Mouse (Mus musculus) ovary, adult 10 weeks (tissue): ENCODE results near the gene Olfr624. TPM values are rescaled to one million over a fixed set of nuclear protein-coding genes. Genes with fewer than 3 reads are reported as not detected.

Experiments used
- polyA plus RNA-seq: library from polyadenylated mRNA; stranded (reverse); fragments of 350-450 nt; fragmentation: Illumina TruSeq; extraction: RNeasy Lipid Tissue Mini Kit (QIAGEN cat#74804); gene quantifications from one replicate; pipeline ENCODE4 v1.2.3, GENCODE M21; 2014

Gene Olfr624
- 0.63 TPM for polyA plus RNA-seq

DNA sequence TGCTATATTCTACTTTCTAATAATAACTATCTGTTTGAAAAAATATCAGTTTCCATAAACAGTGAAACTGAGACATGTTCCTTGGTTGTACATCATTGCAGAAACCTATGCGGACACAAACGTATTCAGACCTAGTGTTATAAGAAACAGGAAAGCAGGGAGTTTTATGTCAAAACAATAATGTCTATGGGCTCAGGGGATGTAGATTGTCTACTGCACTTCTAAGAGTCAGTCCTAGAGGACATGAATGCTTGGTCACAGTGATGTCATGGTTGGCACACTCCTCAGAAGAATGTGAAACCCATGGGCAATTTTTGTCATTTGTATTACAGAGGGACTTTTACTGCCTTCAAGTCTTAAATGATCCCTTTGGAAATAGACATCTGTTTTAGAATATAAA, at the start of gene Olfr624:
Olfr624 (minus strand) TSS at position 101 of the 400 bp plus-strand sequence.

DNA sequence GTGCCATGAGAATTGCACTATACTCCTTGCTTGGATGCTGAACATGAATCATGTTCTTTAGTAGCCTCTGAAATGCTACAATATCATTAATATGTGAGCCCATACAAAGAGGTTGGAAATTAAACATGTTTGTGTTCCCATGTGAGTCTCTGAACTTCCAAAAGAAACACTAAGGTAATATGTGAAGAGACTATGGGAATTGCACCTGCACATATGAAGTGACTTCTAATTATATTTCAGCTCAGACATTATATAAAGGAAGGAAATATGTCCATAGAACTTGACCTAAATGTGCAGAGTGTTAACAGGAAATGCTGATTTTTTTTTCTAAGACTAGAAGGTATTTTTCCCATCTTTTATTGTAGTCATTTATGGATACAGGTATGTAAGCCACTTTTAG, 43.4 kb upstream of the Olfr624 start, which contains the start of gene Olfr243:
Olfr243 (plus strand) TSS at position 301 of the 400 bp plus-strand sequence.

GRCm38 (mm10) chr7:103682420-103682819, 11.4 kb upstream of the Olfr624 start, which contains the start of gene Olfr625-ps1:
Gene Olfr625-ps1 (plus strand): TSS chr7:103682720.

DNA sequence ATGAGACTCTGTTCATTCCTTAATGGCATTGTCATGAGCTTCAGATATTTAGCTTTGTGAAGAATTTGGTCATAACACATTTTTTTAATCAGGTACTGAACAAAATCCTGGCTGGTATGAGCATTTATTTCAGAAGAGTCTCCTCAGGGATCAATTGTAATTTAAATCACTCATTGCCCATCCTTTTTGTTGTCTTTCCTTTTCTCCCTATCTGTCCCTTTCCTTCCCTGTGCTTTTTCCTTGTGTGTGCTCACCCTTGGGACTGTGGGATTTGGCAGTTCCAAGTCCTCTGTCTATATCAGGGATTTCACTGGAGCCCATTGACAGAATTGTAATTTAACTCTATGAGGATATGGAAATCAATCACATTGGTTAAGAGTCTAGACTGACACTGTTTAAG, 7.4 kb downstream of the Olfr624 start, which contains the start of gene Olfr623:
Olfr623 (minus strand) TSS at position 101 of the 400 bp plus-strand sequence.

DNA sequence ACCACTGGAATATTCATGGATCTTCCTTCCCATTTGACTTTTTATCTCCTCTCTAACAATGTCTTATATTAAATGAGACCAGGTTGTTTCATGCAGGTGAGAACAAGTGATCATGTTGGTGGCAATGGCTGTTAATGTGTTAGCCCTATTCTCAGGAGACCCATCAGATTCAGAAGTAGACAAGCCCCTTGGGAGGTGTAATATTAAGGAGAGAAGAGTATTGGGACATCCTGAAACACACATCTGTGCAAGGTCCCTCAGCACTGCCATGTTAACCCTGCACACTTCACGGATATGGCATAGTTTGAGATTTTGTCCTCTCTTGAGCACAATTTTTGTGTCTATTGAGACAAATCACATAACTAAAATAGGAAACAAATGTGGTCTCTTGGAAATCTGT, 28.4 kb downstream of the Olfr624 start, which contains the start of gene Olfr622:
Olfr622 (minus strand) TSS at position 101 of the 400 bp plus-strand sequence.

Other genes starting within 250 kb of the Olfr624 start
- not detected for gene Olfr605, start 225.8 kb downstream of the Olfr624 start, polyA plus RNA-seq
- not detected for gene Olfr606, start 222.1 kb downstream of the Olfr624 start, polyA plus RNA-seq
- not detected for gene Olfr607, start 207.0 kb downstream of the Olfr624 start, polyA plus RNA-seq
- gene Olfr608, start 201.3 kb downstream of the Olfr624 start, polyA plus RNA-seq: not detected
- gene Olfr609, start 173.1 kb downstream of the Olfr624 start, polyA plus RNA-seq: not detected
- gene Olfr610, start 159.1 kb downstream of the Olfr624 start, polyA plus RNA-seq: not detected
- not detected for gene Olfr611, start 150.3 kb downstream of the Olfr624 start, polyA plus RNA-seq
- not detected for gene Olfr612, start 128.5 kb downstream of the Olfr624 start, polyA plus RNA-seq
- gene Olfr613, start 123.1 kb downstream of the Olfr624 start, polyA plus RNA-seq: not detected
- not detected for gene Olfr615, start 115.1 kb downstream of the Olfr624 start, polyA plus RNA-seq
- not detected for gene Olfr616, start 102.0 kb downstream of the Olfr624 start, polyA plus RNA-seq
- gene Olfr617, start 98.1 kb downstream of the Olfr624 start, polyA plus RNA-seq: not detected
- gene Olfr618, start 81.1 kb downstream of the Olfr624 start, polyA plus RNA-seq: not detected
- gene Olfr619, start 70.6 kb downstream of the Olfr624 start, polyA plus RNA-seq: not detected
- not detected for gene Olfr620, start 58.7 kb downstream of the Olfr624 start, polyA plus RNA-seq
- gene Olfr622, start 28.5 kb downstream of the Olfr624 start, polyA plus RNA-seq: not detected
- not detected for gene Olfr623, start 7.5 kb downstream of the Olfr624 start, polyA plus RNA-seq
- gene Olfr625-ps1, start 11.5 kb upstream of the Olfr624 start, polyA plus RNA-seq: not detected
- not detected for gene Olfr243, start 43.5 kb upstream of the Olfr624 start, polyA plus RNA-seq
- not detected for gene Olfr628, start 59.2 kb upstream of the Olfr624 start, polyA plus RNA-seq
- gene Olfr629, start 73.8 kb upstream of the Olfr624 start, polyA plus RNA-seq: not detected
- not detected for gene Olfr630, start 86.1 kb upstream of the Olfr624 start, polyA plus RNA-seq
- gene Olfr69, start 100.4 kb upstream of the Olfr624 start, polyA plus RNA-seq: not detected
- gene Olfr68, start 108.5 kb upstream of the Olfr624 start, polyA plus RNA-seq: not detected
- not detected for gene Olfr67, start 120.6 kb upstream of the Olfr624 start, polyA plus RNA-seq
- gene Hbb-bt, start 142.8 kb upstream of the Olfr624 start, polyA plus RNA-seq: 2.9 TPM
- 54.8 TPM for gene Hbb-bs, start 156.9 kb upstream of the Olfr624 start, polyA plus RNA-seq
- not detected for gene Hbb-bh2, start 169.3 kb upstream of the Olfr624 start, polyA plus RNA-seq
- gene Hbb-bh1, start 172.0 kb upstream of the Olfr624 start, polyA plus RNA-seq: not detected
- gene Hbb-y, start 182.0 kb upstream of the Olfr624 start, polyA plus RNA-seq: not detected
- gene Olfr66, start 215.1 kb upstream of the Olfr624 start, polyA plus RNA-seq: not detected
- not detected for gene Olfr64, start 223.3 kb upstream of the Olfr624 start, polyA plus RNA-seq
- gene Olfr65, start 232.3 kb upstream of the Olfr624 start, polyA plus RNA-seq: not detected